Mouse (Mus musculus) megakaryocyte, embryonic 14.5 days (primary cell): ENCODE data around the gene Gcm1.

ENCODE experiments used
- FLI1 ChIP-seq: IDR thresholded peaks from 2 replicates; pipeline ENCODE4 v1.6.1; 2012; ENCODE audit warnings: low read length, inconsistent platforms, mixed read lengths
- GATA1 ChIP-seq: IDR thresholded peaks from 3 replicates; pipeline ENCODE4 v1.6.1; 2012; ENCODE audit warnings: mixed read lengths, low read length, inconsistent platforms, borderline replicate concordance

GRCm38 (mm10) chr9:78087751-78088150, 36.0 kb downstream of the Gcm1 start:
- no peak for TF ChIP-seq GATA1
- TF ChIP-seq FLI1, result no peak
